Mouse (Mus musculus) kidney, adult 8-10 months (tissue): ENCODE measurements around the gene Rhbdd2.
"Not testable (repeated sequence)": the region's sequence is repeated elsewhere in the genome, so short reads cannot be mapped to it uniquely, and the experiment has no call there.

Experiments used
- DNase-seq, 2 experiments: peaks; one replicate each; pipeline ENCODE4 v3.0.0; 2022

The Rhbdd2 gene

GRCm38 (mm10) chr5:135632117-135632796 is at the start of gene Rhbdd2:
Gene Rhbdd2, plus strand, starts transcription at chr5:135632618.
- DNase-seq = peak; percentile 96 to 97

DNA sequence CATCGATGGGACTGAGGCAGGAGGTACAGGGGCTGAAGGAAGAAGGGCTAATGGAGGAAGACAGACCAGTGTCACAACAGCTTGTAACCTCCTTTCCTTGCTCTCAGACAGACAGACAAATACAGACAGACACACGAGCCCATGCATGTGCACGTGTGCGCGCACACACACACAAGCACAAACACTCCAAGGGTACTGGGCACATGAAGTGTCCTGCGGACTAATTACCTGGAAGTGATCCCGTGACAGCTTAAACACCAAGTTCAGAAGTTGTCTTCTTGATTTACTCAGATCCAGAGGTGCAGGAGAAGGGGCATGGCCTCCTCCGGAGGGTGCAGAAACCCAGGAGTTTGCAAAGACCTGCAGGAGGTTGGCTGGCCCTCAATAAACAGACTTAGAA is 46.7 kb upstream of the Rhbdd2 start:
- no peak for DNase-seq

DNA sequence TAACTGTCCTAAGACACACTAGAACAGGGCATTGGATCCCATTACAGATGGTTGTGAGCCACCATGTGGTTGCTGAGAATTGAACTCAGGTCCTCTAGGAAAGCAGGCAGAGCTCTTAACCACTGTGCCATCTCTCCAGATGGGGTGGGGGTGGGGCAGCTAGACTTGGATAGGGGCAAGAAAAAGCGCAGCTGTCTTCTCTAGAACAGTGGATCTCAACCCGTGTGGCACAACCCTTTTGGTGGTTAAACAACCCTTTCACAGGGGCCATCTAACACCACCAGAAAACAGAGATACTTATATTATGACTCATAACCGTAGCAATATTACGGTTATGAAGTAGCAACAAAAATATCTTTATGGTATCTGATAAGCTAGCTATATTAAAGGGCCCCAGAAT is 44.7 kb upstream of the Rhbdd2 start:
- no peak for DNase-seq

- DNase-seq = peak; percentile 64 to 81
Measured at GRCm38 (mm10) chr5:135589996-135590784, 42.2 kb upstream of the Rhbdd2 start.

- not testable (repeated sequence) for DNase-seq
Measured at GRCm38 (mm10) chr5:135604643-135605042, 27.8 kb upstream of the Rhbdd2 start.

DNA sequence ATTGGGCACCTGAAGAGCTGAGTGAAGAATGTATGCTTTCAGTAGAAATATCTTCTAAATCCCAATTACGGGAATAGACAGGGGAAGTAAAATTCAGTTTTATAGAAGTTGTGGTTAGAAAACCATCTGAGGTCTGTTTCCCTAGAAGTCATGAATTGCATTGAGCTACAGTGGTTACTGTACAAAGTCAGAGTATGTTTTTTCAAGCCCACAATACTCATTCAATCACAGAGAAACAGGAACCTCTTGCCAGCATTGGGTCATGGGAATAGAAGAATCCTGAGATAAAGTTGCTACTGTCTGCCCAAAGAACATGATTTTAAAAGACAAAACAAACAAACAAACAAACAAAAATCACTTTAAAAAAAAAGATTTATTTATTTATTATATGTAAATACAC is 25.7 kb upstream of the Rhbdd2 start:
- not testable (repeated sequence) for DNase-seq

GRCm38 (mm10) chr5:135607581-135607980 is 24.8 kb upstream of the Rhbdd2 start:
- no peak for DNase-seq

DNA sequence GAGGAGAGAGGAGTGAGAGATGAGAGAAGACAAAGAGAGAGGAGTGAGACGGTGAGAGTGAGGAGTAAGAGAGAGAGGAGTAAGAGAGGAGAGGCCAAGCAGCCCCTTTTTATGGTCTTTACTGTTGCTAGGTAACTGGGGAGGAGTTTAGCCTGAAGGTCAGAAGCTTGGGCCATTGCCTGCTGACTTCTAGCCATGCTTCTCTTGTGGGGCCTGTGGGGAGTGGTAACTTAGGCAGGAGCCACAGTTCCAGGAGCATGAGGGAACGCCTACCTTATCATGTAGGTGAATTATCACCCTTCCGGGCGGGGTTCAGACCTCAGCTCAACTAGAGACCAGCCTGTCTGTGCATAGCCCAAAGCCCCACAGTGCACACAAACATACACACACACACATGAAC is 22.6 kb upstream of the Rhbdd2 start:
- DNase-seq = no peak

- not testable (repeated sequence) for DNase-seq
Measured at GRCm38 (mm10) chr5:135619741-135620140, 12.7 kb upstream of the Rhbdd2 start.

- DNase-seq = no peak
Measured at GRCm38 (mm10) chr5:135620526-135620925, 11.9 kb upstream of the Rhbdd2 start.

DNA sequence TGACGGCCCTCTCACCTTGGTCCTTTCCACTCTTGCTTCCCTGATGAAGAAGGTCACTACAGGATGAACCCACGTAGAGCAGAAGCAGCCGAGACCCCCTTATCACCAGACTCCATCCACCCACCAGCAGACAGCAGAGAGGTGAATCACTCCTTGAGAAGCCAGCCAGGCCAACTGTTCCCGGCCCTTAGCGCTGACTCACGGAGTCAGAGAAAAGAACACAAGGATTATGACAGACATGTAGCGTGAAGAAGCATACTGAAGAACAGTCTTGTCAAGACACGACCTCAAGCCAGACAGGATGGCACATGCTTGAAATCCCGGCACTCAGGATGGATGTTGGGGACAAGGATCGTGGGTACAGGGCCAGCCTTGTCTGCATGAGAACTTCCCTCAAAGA is 10.7 kb upstream of the Rhbdd2 start:
- DNase-seq = no peak

DNA sequence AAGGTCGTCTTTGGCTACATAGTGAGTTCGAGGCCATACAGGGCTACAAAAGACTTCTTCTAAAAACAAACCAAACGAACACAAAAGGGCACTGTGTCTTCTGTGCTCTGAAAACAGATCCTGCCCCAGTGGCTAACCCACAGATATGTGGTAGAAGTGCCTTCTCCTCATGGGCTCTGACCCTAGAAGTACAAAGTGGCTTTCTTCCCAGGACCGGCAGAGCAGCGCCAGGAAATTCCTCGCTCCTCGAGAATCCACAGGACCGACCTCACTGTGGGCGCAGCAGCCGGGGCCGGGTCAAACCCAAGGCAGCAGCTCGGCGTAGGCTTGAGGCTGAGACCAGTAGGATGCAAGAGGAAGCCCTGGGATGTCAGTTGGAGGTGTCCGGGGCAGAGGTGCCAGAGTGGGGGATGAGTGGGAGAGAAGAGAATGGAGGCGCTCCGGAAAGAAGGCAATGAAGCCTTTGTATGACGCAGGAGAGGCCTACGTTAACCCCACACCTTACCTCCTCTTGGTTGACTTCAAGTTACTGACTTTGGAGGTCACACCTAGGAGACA is 9.3 kb upstream of the Rhbdd2 start:
- DNase-seq = no peak

DNA sequence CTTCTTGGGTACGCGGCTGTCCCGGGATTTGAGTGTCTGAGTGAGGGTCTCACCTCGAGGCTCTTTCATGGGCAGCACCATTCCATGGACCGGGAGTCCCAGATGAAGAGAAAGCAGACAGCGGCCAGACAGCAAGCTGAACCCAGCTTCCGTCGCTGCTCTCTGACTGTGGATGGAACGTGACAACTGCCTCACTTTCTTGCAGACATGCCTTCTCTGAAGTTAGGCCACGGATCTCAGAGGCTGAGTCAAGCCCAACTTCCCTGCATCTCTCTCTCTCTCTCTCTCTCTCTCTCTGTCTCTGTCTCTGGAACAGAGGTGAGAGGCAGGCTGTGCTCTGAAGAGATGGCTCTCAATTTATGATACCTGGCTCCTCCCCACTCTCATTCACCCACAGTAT is 3.5 kb upstream of the Rhbdd2 start:
- DNase-seq = no peak

DNA sequence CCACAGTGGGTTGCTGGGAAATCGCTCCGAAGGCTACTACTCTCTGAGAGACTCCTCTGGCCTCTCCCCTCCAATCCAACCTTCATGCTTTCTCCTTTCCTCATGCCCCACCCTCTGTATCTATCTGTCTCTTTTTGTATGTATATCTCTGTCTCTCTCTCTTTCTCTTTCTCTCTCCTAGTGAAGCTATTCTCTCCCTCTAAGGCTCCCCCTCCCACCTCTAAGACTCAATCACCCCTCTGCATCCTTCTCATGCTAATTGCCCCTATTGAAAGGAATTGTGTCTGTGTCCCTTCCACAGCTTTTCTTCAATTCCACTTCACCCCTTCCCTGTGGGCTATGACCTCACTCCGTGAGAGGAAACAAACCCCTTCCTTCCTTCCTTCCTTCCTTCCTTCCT is 3.0 kb upstream of the Rhbdd2 start:
- DNase-seq = no peak

DNA sequence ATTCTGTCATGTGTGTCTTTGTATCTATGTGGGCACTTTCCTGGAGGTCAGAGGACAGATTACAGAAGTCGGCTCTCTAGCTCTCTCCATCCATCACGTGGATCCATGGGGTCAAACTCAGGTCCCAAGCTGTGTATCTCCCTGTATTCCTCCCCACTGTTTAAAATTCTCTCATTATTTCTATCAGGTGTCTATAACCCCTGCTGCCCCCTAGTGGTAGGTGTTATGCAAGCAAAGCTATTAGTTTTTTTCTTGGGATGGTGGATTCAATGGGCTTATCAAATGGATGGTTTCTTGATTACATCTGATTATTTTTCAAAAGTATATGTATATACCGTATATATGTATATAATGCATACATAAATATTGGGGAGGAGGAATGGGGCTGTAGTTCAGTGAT is 1.8 kb upstream of the Rhbdd2 start:
- DNase-seq = peak; percentile 58 to 64

- DNase-seq = no peak
Measured at GRCm38 (mm10) chr5:135632797-135633144, 353 bp downstream of the Rhbdd2 start.

GRCm38 (mm10) chr5:135639760-135640458 is 7.5 kb downstream of the Rhbdd2 start:
- peak in 1 of 2 experiments; percentile 19 for DNase-seq

- peak in 1 of 2 experiments; percentile 8 for DNase-seq
Measured at GRCm38 (mm10) chr5:135640459-135640789, 8.0 kb downstream of the Rhbdd2 start.

- no peak for DNase-seq
Measured at GRCm38 (mm10) chr5:135641028-135641427, 8.6 kb downstream of the Rhbdd2 start.

- peak; percentile 92 for DNase-seq
Measured at GRCm38 (mm10) chr5:135642686-135643551, 10.5 kb downstream of the Rhbdd2 start.

- no peak for DNase-seq
Measured at GRCm38 (mm10) chr5:135643552-135643842, 11.1 kb downstream of the Rhbdd2 start.

- DNase-seq = no peak
Measured at GRCm38 (mm10) chr5:135643869-135644268, 11.5 kb downstream of the Rhbdd2 start.

DNA sequence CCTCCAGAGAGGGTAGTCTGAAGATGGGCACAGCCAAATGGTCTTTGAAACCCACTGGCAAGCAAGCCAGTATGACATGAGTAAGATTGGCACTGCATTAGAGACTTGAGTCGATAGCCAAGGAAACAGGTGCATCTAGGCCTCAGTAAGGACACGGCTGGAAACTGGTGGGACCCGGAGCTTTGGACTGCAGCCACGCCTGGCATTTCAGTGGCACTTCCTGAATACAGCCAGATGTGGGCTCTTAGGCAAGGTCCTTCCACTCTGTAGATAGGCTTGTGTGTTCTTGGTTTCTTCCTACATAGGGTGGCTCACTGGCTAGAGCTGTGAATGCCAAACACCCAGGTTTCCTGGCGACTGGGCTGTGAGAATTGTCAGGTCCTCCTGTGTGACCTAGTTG is 12.9 kb downstream of the Rhbdd2 start:
- no peak for DNase-seq
